Mouse (Mus musculus): ENCODE measurements around the gene Ankdd1a. TPM values are rescaled to one million over a fixed set of nuclear protein-coding genes. Genes with fewer than 3 reads are reported as not detected.

The Ankdd1a gene
- polyA plus RNA-seq, 1 experiment from 2014 or later = 0.19 TPM

GRCm38 (mm10) chr9:65548311-65548710 is 28.3 kb upstream of the Ankdd1a start:
- ATAC-seq (ENCODE audit: insufficient read depth, low FRiP score) = no peak
- H3K4me2 ChIP-seq (ENCODE audit: low read depth, low read length) = no peak overlapping the region
- H3K9me3 ChIP-seq (replicated peaks; ENCODE audit: control insufficient read depth, low read length) = no peaks in the 10 kb centered on the region
- peak overlapping the region; percentile 9; the same call in 1 of the 2 replicates for H3K27ac ChIP-seq (ENCODE audit: low read length)
- H3K4me3 ChIP-seq (replicated peaks; ENCODE audit: low read length) = no peak overlapping the region
- peaks cover 31% of the 10 kb centered on the region for H3K4me1 ChIP-seq (ENCODE audit: control insufficient read depth, insufficient read depth, low read length)
- 61% methylated on average over 8 of the region's 8 CpGs for WGBS
- H3K36me3 ChIP-seq (ENCODE audit: control insufficient read depth, insufficient read depth, low read length) = no peaks in the 10 kb centered on the region
- H3K27me3 ChIP-seq (ENCODE audit: control insufficient read depth, insufficient read depth, low read length) = no peaks in the 10 kb centered on the region
- no peak overlapping the region for H3K9ac ChIP-seq (ENCODE audit: low read length)

DNA sequence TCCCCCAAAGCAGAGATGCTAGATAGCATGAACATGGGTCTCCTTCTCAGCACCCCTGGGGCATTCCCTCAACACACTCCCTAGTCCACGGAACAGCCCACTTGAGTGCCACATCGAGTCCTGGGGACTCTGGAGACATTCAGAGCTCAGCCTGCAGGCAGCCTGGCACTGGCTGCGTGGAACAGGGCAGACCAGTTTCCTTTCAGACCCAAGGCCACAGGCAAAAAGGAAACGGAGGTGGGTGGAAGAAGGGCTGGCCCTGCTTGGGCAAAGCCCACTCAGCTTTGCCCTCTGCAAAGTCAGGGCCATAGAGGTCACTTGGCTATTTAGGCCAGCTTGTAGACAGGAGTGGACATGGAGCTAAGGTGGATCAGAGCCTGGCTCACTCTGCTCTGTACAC is 27.9 kb upstream of the Ankdd1a start:
- no peak for ATAC-seq (ENCODE audit: insufficient read depth, low FRiP score)
- Histone ChIP-seq H3K27me3 (ENCODE audit: control insufficient read depth, insufficient read depth, low read length) (no peaks in the 10 kb centered on the region), H3K9me3 (replicated peaks; ENCODE audit: control insufficient read depth, low read length) (no peaks in the 10 kb centered on the region), H3K27ac (ENCODE audit: low read length) (peak overlapping the region; percentile 9; the same call in 1 of the 2 replicates), H3K9ac (ENCODE audit: low read length) (no peak overlapping the region), H3K4me3 (replicated peaks; ENCODE audit: low read length) (no peak overlapping the region), H3K36me3 (ENCODE audit: control insufficient read depth, insufficient read depth, low read length) (no peaks in the 10 kb centered on the region), H3K4me1 (ENCODE audit: control insufficient read depth, insufficient read depth, low read length) (peaks cover 31% of the 10 kb centered on the region), H3K4me2 (ENCODE audit: low read depth, low read length) (no peak overlapping the region)
- 58% methylated on average over 4 of the region's 4 CpGs for WGBS

- Histone ChIP-seq H3K9ac (ENCODE audit: low read length) (no peak overlapping the region), H3K27me3 (ENCODE audit: control insufficient read depth, insufficient read depth, low read length) (no peaks in the 10 kb centered on the region), H3K4me3 (replicated peaks; ENCODE audit: low read length) (no peak overlapping the region), H3K4me2 (ENCODE audit: low read depth, low read length) (no peak overlapping the region), H3K36me3 (ENCODE audit: control insufficient read depth, insufficient read depth, low read length) (no peaks in the 10 kb centered on the region), H3K4me1 (ENCODE audit: control insufficient read depth, insufficient read depth, low read length) (peaks cover 31% of the 10 kb centered on the region), H3K9me3 (replicated peaks; ENCODE audit: control insufficient read depth, low read length) (no peaks in the 10 kb centered on the region), H3K27ac (ENCODE audit: low read length) (no peak overlapping the region)
- WGBS = 76% methylated on average over 5 of the region's 5 CpGs
- ATAC-seq (ENCODE audit: insufficient read depth, low FRiP score) = no peak
Measured at GRCm38 (mm10) chr9:65547111-65547510, 27.1 kb upstream of the Ankdd1a start.

- Histone ChIP-seq H3K9ac (ENCODE audit: low read length) (no peak overlapping the region; the same call in 1 of the 2 replicates), H3K4me2 (ENCODE audit: low read depth, low read length) (no peak overlapping the region), H3K27me3 (ENCODE audit: control insufficient read depth, insufficient read depth, low read length) (no peaks in the 10 kb centered on the region), H3K4me1 (ENCODE audit: control insufficient read depth, insufficient read depth, low read length) (peaks cover 32% of the 10 kb centered on the region), H3K9me3 (replicated peaks; ENCODE audit: control insufficient read depth, low read length) (no peaks in the 10 kb centered on the region), H3K4me3 (replicated peaks; ENCODE audit: low read length) (no peak overlapping the region), H3K36me3 (ENCODE audit: control insufficient read depth, insufficient read depth, low read length) (no peaks in the 10 kb centered on the region), H3K27ac (ENCODE audit: low read length) (peak overlapping the region; percentile 58)
- WGBS = 42% methylated on average over 4 of the region's 4 CpGs
- no peak for ATAC-seq (ENCODE audit: insufficient read depth, low FRiP score)
Measured at GRCm38 (mm10) chr9:65546413-65546695, 26.4 kb upstream of the Ankdd1a start.

- 73% methylated on average over 10 of the region's 10 CpGs for WGBS
- Histone ChIP-seq H3K4me3 (replicated peaks; ENCODE audit: low read length) (no peak overlapping the region), H3K36me3 (ENCODE audit: control insufficient read depth, insufficient read depth, low read length) (no peaks in the 10 kb centered on the region), H3K4me1 (ENCODE audit: control insufficient read depth, insufficient read depth, low read length) (peaks cover 28% of the 10 kb centered on the region), H3K4me2 (ENCODE audit: low read depth, low read length) (no peak overlapping the region), H3K9ac (ENCODE audit: low read length) (peak overlapping the region; percentile 47; the same call in 1 of the 2 replicates), H3K9me3 (replicated peaks; ENCODE audit: control insufficient read depth, low read length) (no peaks in the 10 kb centered on the region), H3K27me3 (ENCODE audit: control insufficient read depth, insufficient read depth, low read length) (no peaks in the 10 kb centered on the region), H3K27ac (ENCODE audit: low read length) (peak overlapping the region; percentile 58; the same call in 1 of the 2 replicates)
- no peak for ATAC-seq (ENCODE audit: insufficient read depth, low FRiP score)
Measured at GRCm38 (mm10) chr9:65545635-65546412, 25.8 kb upstream of the Ankdd1a start.

- ATAC-seq (ENCODE audit: insufficient read depth, low FRiP score) = no peak
- H3K9ac ChIP-seq (ENCODE audit: low read length) = no peak overlapping the region
- no peaks in the 10 kb centered on the region for H3K27me3 ChIP-seq (ENCODE audit: control insufficient read depth, insufficient read depth, low read length)
- H3K4me3 ChIP-seq (replicated peaks; ENCODE audit: low read length) = no peak overlapping the region
- H3K36me3 ChIP-seq (ENCODE audit: control insufficient read depth, insufficient read depth, low read length) = no peaks in the 10 kb centered on the region
- H3K9me3 ChIP-seq (replicated peaks; ENCODE audit: control insufficient read depth, low read length) = no peaks in the 10 kb centered on the region
- H3K4me2 ChIP-seq (ENCODE audit: low read depth, low read length) = no peak overlapping the region
- H3K27ac ChIP-seq (ENCODE audit: low read length) = peak overlapping the region; percentile 64
- WGBS = 72% methylated on average over 7 of the region's 7 CpGs
- H3K4me1 ChIP-seq (ENCODE audit: control insufficient read depth, insufficient read depth, low read length) = peaks cover 17% of the 10 kb centered on the region
Measured at GRCm38 (mm10) chr9:65542111-65542524, 22.1 kb upstream of the Ankdd1a start.

GRCm38 (mm10) chr9:65541126-65542068 is 21.4 kb upstream of the Ankdd1a start:
- WGBS = 46% methylated on average over 13 of the region's 13 CpGs
- peak; percentile 55; the same call in 1 of the 2 replicates for ATAC-seq (ENCODE audit: insufficient read depth, low FRiP score)

DNA sequence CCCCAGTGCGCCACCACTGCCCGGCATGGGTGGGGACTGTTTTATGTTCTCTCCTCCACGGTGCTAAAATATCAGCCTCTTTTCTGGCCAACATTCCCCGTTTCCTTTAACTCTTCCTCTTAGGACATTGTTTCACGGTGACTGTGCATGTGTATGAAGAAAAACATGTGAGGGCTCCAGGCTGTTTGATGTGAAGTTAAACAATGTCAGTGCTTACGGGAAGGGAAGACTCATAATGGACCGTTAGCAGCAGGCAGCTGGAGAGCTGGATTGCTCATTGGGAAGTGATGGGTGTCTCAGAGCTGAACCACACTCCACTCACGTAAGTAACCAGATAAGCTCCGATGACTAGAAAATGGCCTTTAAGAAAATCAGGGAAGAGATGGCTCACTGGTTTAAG is 19.7 kb upstream of the Ankdd1a start:
- Histone ChIP-seq H3K9ac (ENCODE audit: low read length) (no peak overlapping the region), H3K27ac (ENCODE audit: low read length) (no peak overlapping the region), H3K4me2 (ENCODE audit: low read depth, low read length) (no peak overlapping the region), H3K27me3 (ENCODE audit: control insufficient read depth, insufficient read depth, low read length) (no peaks in the 10 kb centered on the region), H3K36me3 (ENCODE audit: control insufficient read depth, insufficient read depth, low read length) (no peaks in the 10 kb centered on the region), H3K4me3 (replicated peaks; ENCODE audit: low read length) (no peak overlapping the region), H3K4me1 (ENCODE audit: control insufficient read depth, insufficient read depth, low read length) (peaks cover 7% of the 10 kb centered on the region; the same call in 1 of the 2 replicates), H3K9me3 (replicated peaks; ENCODE audit: control insufficient read depth, low read length) (no peaks in the 10 kb centered on the region)
- 56% methylated on average over 9 of the region's 9 CpGs for WGBS
- no peak for ATAC-seq (ENCODE audit: insufficient read depth, low FRiP score)

More at GRCm38 (mm10) chr9:65541126-65542068, 21.4 kb upstream of the Ankdd1a start:
- no peaks in the 10 kb centered on the region for H3K9me3 ChIP-seq (replicated peaks; ENCODE audit: control insufficient read depth, low read length)
- H3K27me3 ChIP-seq (ENCODE audit: control insufficient read depth, insufficient read depth, low read length) = no peaks in the 10 kb centered on the region
- no peak overlapping the region for H3K4me2 ChIP-seq (ENCODE audit: low read depth, low read length)
- H3K4me3 ChIP-seq (replicated peaks; ENCODE audit: low read length) = no peak overlapping the region
- H3K36me3 ChIP-seq (ENCODE audit: control insufficient read depth, insufficient read depth, low read length) = no peaks in the 10 kb centered on the region
- H3K9ac ChIP-seq (ENCODE audit: low read length) = no peak overlapping the region
- peak overlapping the region; percentile 64 for H3K27ac ChIP-seq (ENCODE audit: low read length)
- H3K4me1 ChIP-seq (ENCODE audit: control insufficient read depth, insufficient read depth, low read length) = peaks cover 11% of the 10 kb centered on the region; the same call in 1 of the 2 replicates
